Mouse (Mus musculus): ENCODE measurements at regions not wholly inside any gene's neighbourhood (a gene's known extent, or its start where the extent isn't known, plus 50 kb on each side); places are given as distances from the start of the nearest gene placed in this dataset.

- H3K4me2 ChIP-seq (ENCODE audit: insufficient read depth, low read depth, poor library complexity, severe bottlenecking): no peak overlapping the region
- H3K9ac ChIP-seq (ENCODE audit: insufficient read depth, low read depth): no peak overlapping the region
- no peak overlapping the region for H3K27ac ChIP-seq (ENCODE audit: insufficient read depth, low read depth)
- H3K27me3 ChIP-seq (replicated peaks): no peaks in the 10 kb centered on the region
- no peaks in the 10 kb centered on the region for H3K36me3 ChIP-seq (replicated peaks in 1 of 2; ENCODE audit: control insufficient read depth in 1 of 2, insufficient read depth in 1 of 2, low read length in 1 of 2)
- in situ Hi-C loops (cut with MboI; ENCODE audit: low pct_ligation_motif_present, low pct_unique_long_range_greater_than_20kb, low sequenced_read_pairs) (no loop called here), dilution Hi-C loops (cut with MboI; ENCODE audit: extremely low pct_ligation_motif_present, extremely low pct_unique_long_range_greater_than_20kb, low sequenced_read_pairs) (no loop called here)
- peaks cover 51% of the 10 kb centered on the region for H3K9me3 ChIP-seq (replicated peaks; ENCODE audit: low read length)
- H3K4me3 ChIP-seq (replicated peaks in 1 of 3; ENCODE audit: low read depth in 2 of 3, low read length in 2 of 3, poor library complexity in 1 of 3): no peak overlapping the region
- no peak for DNase-seq (ENCODE audit: extremely low read depth)
- no peaks in the 10 kb centered on the region for H3K79me2 ChIP-seq (replicated peaks; ENCODE audit: control insufficient read depth, extremely low read depth, insufficient read depth, poor library complexity, severe bottlenecking)
- no peaks in the 10 kb centered on the region for H3K4me1 ChIP-seq (ENCODE audit: control insufficient read depth in 1 of 2, insufficient read depth in 2 of 2)
- TF ChIP-seq JUN (IDR thresholded peaks at IDR 0.05; ENCODE audit: insufficient read depth, low read depth, low read length): no peak
- no peak for TF ChIP-seq UBTF (IDR thresholded peaks at IDR 0.05; ENCODE audit: low read depth, low read length)
- no peak for TF ChIP-seq ZMIZ1 (IDR thresholded peaks at IDR 0.05; ENCODE audit: low read depth, low read length)
- TF ChIP-seq RCOR1 (conservative IDR thresholded peaks at IDR 0.05; ENCODE audit: low read depth, low read length): no peak
- no peak for TF ChIP-seq ZNF384 (IDR thresholded peaks at IDR 0.05; ENCODE audit: low read depth, low read length)
- no peak for TF ChIP-seq MAZ (IDR thresholded peaks at IDR 0.05; ENCODE audit: low read depth, low read length)
- TF ChIP-seq IRF4 (IDR thresholded peaks at IDR 0.05; ENCODE audit: low read depth, low read length): no peak
- no peak for TF ChIP-seq POLR2A (IDR thresholded peaks at IDR 0.05; ENCODE audit: low read depth, low read length)
- no peak for TF ChIP-seq SMC3 (IDR thresholded peaks at IDR 0.05; ENCODE audit: low read depth, low read length)
- TF ChIP-seq GABPA (IDR thresholded peaks at IDR 0.05; ENCODE audit: insufficient replicate concordance, low read depth, low read length): no peak
- TF ChIP-seq HCFC1 (IDR thresholded peaks at IDR 0.05; ENCODE audit: low read depth, low read length): no peak
- no peak for TF ChIP-seq MAX (IDR thresholded peaks at IDR 0.05; ENCODE audit: low read length)
Observed at GRCm38 (mm10) chr4:142310282-142310681, 71.1 kb upstream of the Kazn start.

- Histone ChIP-seq H3K4me2 (ENCODE audit: insufficient read depth, low read depth, poor library complexity, severe bottlenecking) (no peak overlapping the region), H3K27ac (ENCODE audit: insufficient read depth, low read depth) (no peak overlapping the region), H3K4me1 (ENCODE audit: control insufficient read depth in 1 of 2, insufficient read depth in 2 of 2) (no peaks in the 10 kb centered on the region), H3K79me2 (replicated peaks; ENCODE audit: control insufficient read depth, extremely low read depth, insufficient read depth, poor library complexity, severe bottlenecking) (no peaks in the 10 kb centered on the region), H3K4me3 (replicated peaks in 1 of 3; ENCODE audit: low read depth in 2 of 3, low read length in 2 of 3, poor library complexity in 1 of 3) (no peak overlapping the region), H3K9me3 (replicated peaks; ENCODE audit: low read length) (peaks cover 54% of the 10 kb centered on the region), H3K9ac (ENCODE audit: insufficient read depth, low read depth) (no peak overlapping the region), H3K27me3 (replicated peaks) (no peaks in the 10 kb centered on the region), H3K36me3 (replicated peaks in 1 of 2; ENCODE audit: control insufficient read depth in 1 of 2, insufficient read depth in 1 of 2, low read length in 1 of 2) (no peaks in the 10 kb centered on the region)
- in situ Hi-C loops (cut with MboI; ENCODE audit: low pct_ligation_motif_present, low pct_unique_long_range_greater_than_20kb, low sequenced_read_pairs): no loop called here
- dilution Hi-C loops (cut with MboI; ENCODE audit: extremely low pct_ligation_motif_present, extremely low pct_unique_long_range_greater_than_20kb, low sequenced_read_pairs): no loop called here
- DNase-seq (ENCODE audit: extremely low read depth): no peak
- TF ChIP-seq ZNF384 (IDR thresholded peaks at IDR 0.05; ENCODE audit: low read depth, low read length) (no peak), TCF12 (IDR thresholded peaks at IDR 0.05; ENCODE audit: low read depth, low read length) (no peak), JUND (conservative IDR thresholded peaks at IDR 0.05; ENCODE audit: low read depth, low read length) (no peak), E2F4 (IDR thresholded peaks at IDR 0.05; ENCODE audit: insufficient replicate concordance, low read depth, low read length) (no peak), ELF1 (IDR thresholded peaks at IDR 0.05; ENCODE audit: low read depth, low read length) (no peak), HCFC1 (IDR thresholded peaks at IDR 0.05; ENCODE audit: low read depth, low read length) (no peak)
Observed at GRCm38 (mm10) chr4:142308271-142308670, 69.1 kb upstream of the Kazn start.

All from CH12.LX (cell line).